Mouse (Mus musculus) heart, embryonic 15.5 days (tissue): ENCODE results near the gene Pde4d. TPM values are rescaled to one million over a fixed set of nuclear protein-coding genes. Genes with fewer than 3 reads are reported as not detected.
A peak's percentile ranks its signal among the peaks of the same experiment; 100 is the strongest.

Experiments
- ATAC-seq: fragments of 200-750 bp; cut with Nextera tagmentation; replicated peaks from 2 replicates; pipeline ENCODE4 v1.8.0; 2017; ENCODE audit warnings: low read depth, moderate TSS enrichment; ENCODE audit not compliant: insufficient number of reproducible peaks, insufficient read depth, low FRiP score
- H3K27ac ChIP-seq: fragments of 300-500 bp; sonication (generic); 2 replicates; pipeline ENCODE4 v1.5.1; 2015; ENCODE audit warnings: mild to moderate bottlenecking, inconsistent platforms
- H3K27me3 ChIP-seq: fragments of 300-500 bp; sonication (generic); 2 replicates; pipeline ENCODE4 v1.6.1; 2015; ENCODE audit warnings: inconsistent platforms
- H3K36me3 ChIP-seq: fragments of 300-500 bp; sonication (generic); 2 replicates; pipeline ENCODE4 v1.6.1; 2015; ENCODE audit warnings: mild to moderate bottlenecking, inconsistent platforms
- H3K4me1 ChIP-seq: fragments of 300-500 bp; sonication (generic); replicated peaks from 2 replicates; pipeline ENCODE4 v1.6.1; 2015; ENCODE audit warnings: inconsistent platforms
- H3K4me2 ChIP-seq: fragments of 300-500 bp; sonication (generic); 2 replicates; pipeline ENCODE4 v1.6.1; 2015; ENCODE audit warnings: inconsistent platforms, mild to moderate bottlenecking, moderate library complexity
- H3K4me3 ChIP-seq: fragments of 300-500 bp; sonication (generic); 2 replicates; pipeline ENCODE4 v1.5.1; 2015; ENCODE audit warnings: mild to moderate bottlenecking, inconsistent platforms
- H3K9ac ChIP-seq: fragments of 300-500 bp; sonication (generic); 2 replicates; pipeline ENCODE4 v1.6.1; 2015; ENCODE audit warnings: mild to moderate bottlenecking, inconsistent platforms
- H3K9me3 ChIP-seq: fragments of 300-500 bp; sonication (generic); replicated peaks from 2 replicates; pipeline ENCODE4 v1.6.1; 2016; ENCODE audit warnings: inconsistent platforms
- WGBS: fragments of 180-500 bp; shearing (Covaris S2); methylation state at CpG from one replicate; pipeline ENCODE4 v1.1.7; 2015; ENCODE audit warnings: mixed read lengths; 5-methylcytosine and 5-hydroxymethylcytosine counted together
- polyA plus RNA-seq: library from polyadenylated mRNA; unstranded; fragments of >200 nt; fragmentation: Nextera tagmentation; extraction: Ambion mirVana; gene quantifications from 2 replicates; pipeline ENCODE4 v1.2.1, GENCODE M21; 2015

Pde4d gene
- polyA plus RNA-seq, 1 experiment from 2014 or later = 25.7 TPM

- H3K36me3 ChIP-seq = no peaks in the 10 kb centered on the region
- H3K9ac ChIP-seq = peak overlapping the region; percentile 40
- H3K4me1 ChIP-seq = peaks cover 39% of the 10 kb centered on the region
- peak overlapping the region; percentile 60 for H3K4me2 ChIP-seq
- H3K9me3 ChIP-seq = no peaks in the 10 kb centered on the region
- H3K27me3 ChIP-seq = no peaks in the 10 kb centered on the region
- ATAC-seq = peak; percentile 93
- under 1% methylated on average over 15 of the region's 15 CpGs for WGBS
- peak overlapping the region; percentile 43 for H3K4me3 ChIP-seq
- H3K27ac ChIP-seq = peak overlapping the region; percentile 93
These were observed 1372.9 kb downstream of the Pde4d start for GRCm38 (mm10) chr13:109822413-109823298.

- no peak overlapping the region for H3K9ac ChIP-seq
- no peak for ATAC-seq
- H3K4me1 ChIP-seq = peaks cover 39% of the 10 kb centered on the region
- 24% methylated on average over 11 of the region's 11 CpGs for WGBS
- H3K4me3 ChIP-seq = no peak overlapping the region
- H3K36me3 ChIP-seq = no peaks in the 10 kb centered on the region
- no peaks in the 10 kb centered on the region for H3K27me3 ChIP-seq
- H3K27ac ChIP-seq = peak overlapping the region; percentile 93
- no peaks in the 10 kb centered on the region for H3K9me3 ChIP-seq
- H3K4me2 ChIP-seq = peak overlapping the region; percentile 60
These were observed 1373.7 kb downstream of the Pde4d start for GRCm38 (mm10) chr13:109823307-109824031.

- no peak overlapping the region for H3K9ac ChIP-seq
- H3K4me2 ChIP-seq = no peak overlapping the region
- H3K4me3 ChIP-seq = no peak overlapping the region
- ATAC-seq = no peak
- H3K9me3 ChIP-seq = no peaks in the 10 kb centered on the region
- WGBS = 84% methylated on average over 6 of the region's 6 CpGs
- H3K36me3 ChIP-seq = no peaks in the 10 kb centered on the region
- H3K4me1 ChIP-seq = peaks cover 33% of the 10 kb centered on the region
- no peak overlapping the region for H3K27ac ChIP-seq
- H3K27me3 ChIP-seq = no peaks in the 10 kb centered on the region
These were observed 1376.1 kb downstream of the Pde4d start for GRCm38 (mm10) chr13:109825891-109826290.

- no peak overlapping the region for H3K9ac ChIP-seq
- WGBS = 84% methylated on average over 6 of the region's 6 CpGs
- no peaks in the 10 kb centered on the region for H3K27me3 ChIP-seq
- no peak for ATAC-seq
- H3K4me2 ChIP-seq = no peak overlapping the region
- no peak overlapping the region for H3K4me3 ChIP-seq
- H3K4me1 ChIP-seq = peaks cover 21% of the 10 kb centered on the region
- H3K36me3 ChIP-seq = no peaks in the 10 kb centered on the region
- H3K27ac ChIP-seq = no peak overlapping the region
- no peaks in the 10 kb centered on the region for H3K9me3 ChIP-seq
These were observed 1377.6 kb downstream of the Pde4d start for GRCm38 (mm10) chr13:109827341-109827740.

GRCm38 (mm10) chr13:109827909-109828308 is 1378.2 kb downstream of the Pde4d start:
- WGBS = 78% methylated on average over 3 of the region's 3 CpGs
- no peaks in the 10 kb centered on the region for H3K27me3 ChIP-seq
- H3K36me3 ChIP-seq = no peaks in the 10 kb centered on the region
- ATAC-seq = no peak
- H3K4me2 ChIP-seq = no peak overlapping the region
- no peak overlapping the region for H3K9ac ChIP-seq
- H3K27ac ChIP-seq = no peak overlapping the region
- H3K4me3 ChIP-seq = no peak overlapping the region
- H3K4me1 ChIP-seq = peaks cover 19% of the 10 kb centered on the region
- H3K9me3 ChIP-seq = no peaks in the 10 kb centered on the region

- no peaks in the 10 kb centered on the region for H3K27me3 ChIP-seq
- no peak for ATAC-seq
- H3K9me3 ChIP-seq = no peaks in the 10 kb centered on the region
- H3K9ac ChIP-seq = no peak overlapping the region
- WGBS = 73% methylated on average over 3 of the region's 3 CpGs
- H3K4me3 ChIP-seq = no peak overlapping the region
- no peak overlapping the region for H3K4me2 ChIP-seq
- no peak overlapping the region for H3K27ac ChIP-seq
- peaks cover 7% of the 10 kb centered on the region for H3K4me1 ChIP-seq
- no peaks in the 10 kb centered on the region for H3K36me3 ChIP-seq
These were observed 1379.7 kb downstream of the Pde4d start for GRCm38 (mm10) chr13:109829444-109829843.

GRCm38 (mm10) chr13:109834935-109835334 is 1385.2 kb downstream of the Pde4d start:
- ATAC-seq = no peak
- Histone ChIP-seq H3K36me3 (no peaks in the 10 kb centered on the region), H3K9ac (no peak overlapping the region), H3K4me3 (no peak overlapping the region), H3K9me3 (no peaks in the 10 kb centered on the region), H3K27ac (no peak overlapping the region), H3K4me1 (peaks cover 3% of the 10 kb centered on the region; the same call in 1 of the 2 replicates), H3K4me2 (no peak overlapping the region), H3K27me3 (no peaks in the 10 kb centered on the region)
- WGBS = 91% methylated on average over 3 of the region's 3 CpGs

GRCm38 (mm10) chr13:109837453-109837852 is 1387.7 kb downstream of the Pde4d start:
- Histone ChIP-seq H3K4me1 (peaks cover 3% of the 10 kb centered on the region; the same call in 1 of the 2 replicates), H3K9ac (no peak overlapping the region), H3K9me3 (no peaks in the 10 kb centered on the region), H3K27ac (no peak overlapping the region), H3K36me3 (no peaks in the 10 kb centered on the region), H3K27me3 (no peaks in the 10 kb centered on the region), H3K4me3 (no peak overlapping the region), H3K4me2 (no peak overlapping the region)
- 69% methylated on average over 11 of the region's 11 CpGs for WGBS
- no peak for ATAC-seq

- Histone ChIP-seq H3K27me3 (no peaks in the 10 kb centered on the region), H3K27ac (no peak overlapping the region), H3K9me3 (no peaks in the 10 kb centered on the region), H3K4me3 (no peak overlapping the region), H3K4me1 (peaks cover 3% of the 10 kb centered on the region; the same call in 1 of the 2 replicates), H3K4me2 (no peak overlapping the region), H3K9ac (no peak overlapping the region), H3K36me3 (no peaks in the 10 kb centered on the region)
- ATAC-seq = no peak
- 85% methylated on average over 7 of the region's 7 CpGs for WGBS
These were observed 1388.2 kb downstream of the Pde4d start for GRCm38 (mm10) chr13:109837921-109838320.

- no peaks in the 10 kb centered on the region for H3K9me3 ChIP-seq
- no peaks in the 10 kb centered on the region for H3K36me3 ChIP-seq
- no peaks in the 10 kb centered on the region for H3K27me3 ChIP-seq
- ATAC-seq = no peak
- H3K4me3 ChIP-seq = no peak overlapping the region
- H3K4me1 ChIP-seq = peaks cover 3% of the 10 kb centered on the region; the same call in 1 of the 2 replicates
- 31% methylated on average over 2 of the region's 2 CpGs for WGBS
- H3K9ac ChIP-seq = no peak overlapping the region
- H3K4me2 ChIP-seq = no peak overlapping the region
- no peak overlapping the region for H3K27ac ChIP-seq
These were observed 1390.5 kb downstream of the Pde4d start for GRCm38 (mm10) chr13:109840251-109840650.

GRCm38 (mm10) chr13:109841140-109841822 is 1391.5 kb downstream of the Pde4d start:
- 85% methylated on average over 2 of the region's 2 CpGs for WGBS
- no peak overlapping the region for H3K4me3 ChIP-seq
- peaks cover 3% of the 10 kb centered on the region; the same call in 1 of the 2 replicates for H3K4me1 ChIP-seq
- no peaks in the 10 kb centered on the region for H3K27me3 ChIP-seq
- ATAC-seq = no peak
- H3K4me2 ChIP-seq = no peak overlapping the region
- no peaks in the 10 kb centered on the region for H3K9me3 ChIP-seq
- no peak overlapping the region for H3K27ac ChIP-seq
- H3K36me3 ChIP-seq = no peaks in the 10 kb centered on the region
- no peak overlapping the region for H3K9ac ChIP-seq
